Mouse (Mus musculus) left cerebral cortex, adult 9 months (tissue): ENCODE data around the gene Myt1l.

ENCODE experiments used
- DNase-seq, 2 experiments: peaks; one replicate each; pipeline ENCODE4 v3.0.0; 2022; ENCODE audit warnings: low spot score in 2 of 2

The Myt1l gene

GRCm38 (mm10) chr12:29809569-29810185 is 281.5 kb downstream of the Myt1l start:
- DNase-seq: no peak

GRCm38 (mm10) chr12:29815466-29815865 is 287.3 kb downstream of the Myt1l start:
- DNase-seq: no peak

- no peak for DNase-seq
These were observed 287.9 kb downstream of the Myt1l start for GRCm38 (mm10) chr12:29816130-29816529.

GRCm38 (mm10) chr12:29816761-29817160 is 288.6 kb downstream of the Myt1l start:
- DNase-seq: no peak

GRCm38 (mm10) chr12:29822216-29822615 is 294.0 kb downstream of the Myt1l start:
- DNase-seq: peak; percentile 76 to 80

GRCm38 (mm10) chr12:29823766-29824417 is 295.7 kb downstream of the Myt1l start:
- no peak for DNase-seq

GRCm38 (mm10) chr12:29830571-29830970 is 302.4 kb downstream of the Myt1l start:
- DNase-seq: no peak

GRCm38 (mm10) chr12:29831356-29831755 is 303.2 kb downstream of the Myt1l start:
- DNase-seq: no peak

- peak in 1 of 2 experiments; percentile 60 for DNase-seq
These were observed 309.2 kb downstream of the Myt1l start for GRCm38 (mm10) chr12:29837301-29837791.

- no peak for DNase-seq
These were observed 310.2 kb downstream of the Myt1l start for GRCm38 (mm10) chr12:29838421-29838820.

GRCm38 (mm10) chr12:29849936-29850335 is 321.8 kb downstream of the Myt1l start:
- no peak for DNase-seq

- DNase-seq: no peak
These were observed 326.0 kb downstream of the Myt1l start for GRCm38 (mm10) chr12:29854151-29854585.

GRCm38 (mm10) chr12:29855007-29855406 is 326.8 kb downstream of the Myt1l start:
- DNase-seq: peak in 1 of 2 experiments; percentile 78

- no peak for DNase-seq
These were observed 332.8 kb downstream of the Myt1l start for GRCm38 (mm10) chr12:29860986-29861385.

- no peak for DNase-seq
These were observed 340.1 kb downstream of the Myt1l start for GRCm38 (mm10) chr12:29868295-29868694.

- DNase-seq: no peak
These were observed 340.6 kb downstream of the Myt1l start for GRCm38 (mm10) chr12:29868781-29869180.

GRCm38 (mm10) chr12:29872156-29872815 is 344.1 kb downstream of the Myt1l start:
- DNase-seq: peak; percentile 96 to 97

GRCm38 (mm10) chr12:29873281-29873772 is 345.1 kb downstream of the Myt1l start:
- DNase-seq: no peak

GRCm38 (mm10) chr12:29877977-29878376 is 349.8 kb downstream of the Myt1l start:
- DNase-seq: no peak

GRCm38 (mm10) chr12:29882871-29883617 is 354.9 kb downstream of the Myt1l start:
- DNase-seq: peak; percentile 76 to 87

- peak in 1 of 2 experiments; percentile 81 for DNase-seq
These were observed 356.2 kb downstream of the Myt1l start for GRCm38 (mm10) chr12:29884376-29884775.

GRCm38 (mm10) chr12:29894669-29895068 is 366.5 kb downstream of the Myt1l start:
- peak in 1 of 2 experiments; percentile 72 for DNase-seq
